Mouse (Mus musculus): ENCODE measurements around the gene Gm21988. TPM values are rescaled to one million over a fixed set of nuclear protein-coding genes. Genes with fewer than 3 reads are reported as not detected.

Gm21988 gene
- polyA plus RNA-seq (2015; fragmentation: Nextera tagmentation; extraction: Ambion mirVana), result 6.5 and 7.1 TPM in 2 replicates

DNA sequence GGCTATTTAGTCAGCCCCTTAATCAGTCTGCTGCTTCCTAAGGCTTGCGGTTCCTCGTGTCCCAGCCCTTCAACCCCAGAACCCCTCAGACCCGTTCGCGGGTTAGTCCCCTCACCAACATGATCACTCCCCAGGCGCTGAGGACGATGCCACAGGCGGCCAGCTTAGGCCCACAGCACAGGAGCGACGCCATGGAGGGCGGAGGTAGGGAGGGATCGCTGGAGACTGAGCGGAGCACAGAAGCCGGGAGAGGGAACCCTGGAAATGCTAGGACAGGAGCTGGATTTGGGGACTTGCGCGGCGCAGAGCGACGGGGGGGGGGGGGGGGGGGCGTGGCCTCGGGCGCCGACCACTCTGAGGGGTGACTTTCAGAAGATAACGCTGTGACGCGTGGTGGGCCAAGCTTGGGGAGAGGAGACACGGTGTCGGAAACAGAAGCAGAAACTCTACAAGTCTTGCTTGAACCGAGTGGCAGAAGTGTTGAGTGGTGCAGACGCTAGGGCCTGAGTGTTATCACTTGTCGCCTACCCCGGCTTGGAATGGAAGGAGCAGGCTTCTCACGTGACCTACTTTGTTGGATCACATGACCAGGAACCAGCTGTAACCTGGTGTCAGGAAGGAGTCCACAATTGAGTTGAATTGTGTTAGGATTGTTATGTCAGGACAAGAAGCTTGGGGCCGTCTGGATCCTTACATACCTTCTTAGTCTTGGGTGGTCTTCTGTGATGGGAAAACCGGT, at the start of gene Gm21988, which contains the start of gene Rnasek:
TSS of gene Gm21988 (minus strand) at position 290 of the 739 bp plus-strand sequence.
TSS of gene Rnasek (minus strand) at position 302 of the 739 bp plus-strand sequence.
- H3K4me3 ChIP-seq (replicated peaks), result peak within 1 kb of the TSS; percentile 95
- peak within 1 kb of the TSS; percentile 96 for H3K27ac ChIP-seq
- no peaks in the 10 kb centered on the region for H3K9me3 ChIP-seq (replicated peaks)
- DNase-seq (peak; percentile 76), ATAC-seq (ENCODE audit: low read depth) (peak; percentile 15)
- peaks cover 42% of the 10 kb centered on the region for H3K4me1 ChIP-seq (replicated peaks)
- peak within 1 kb of the TSS; percentile 97 for H3K9ac ChIP-seq
- peaks cover 3% of the 10 kb centered on the region; the same call in 1 of the 2 replicates for H3K27me3 ChIP-seq
- H3K36me3 ChIP-seq, result peaks cover 15% of the 10 kb centered on the region
- H3K4me2 ChIP-seq, result peak within 1 kb of the TSS; percentile 95
- under 1% methylated on average over 31 of the region's 35 CpGs for WGBS (ENCODE audit: insufficient replicate concordance)

- H3K36me3 ChIP-seq, result no peaks in the 10 kb centered on the region
- H3K4me1 ChIP-seq (replicated peaks), result no peaks in the 10 kb centered on the region
- no peaks in the 10 kb centered on the region for H3K9me3 ChIP-seq (replicated peaks)
- no peak for DNase-seq
- H3K9ac ChIP-seq, result no peak overlapping the region
- H3K4me3 ChIP-seq (replicated peaks), result no peak overlapping the region
- ATAC-seq (ENCODE audit: low read depth), result no peak
- no peaks in the 10 kb centered on the region for H3K27me3 ChIP-seq
- H3K4me2 ChIP-seq, result no peak overlapping the region
- WGBS (ENCODE audit: insufficient replicate concordance), result 47% methylated on average over 6 of the region's 6 CpGs
- H3K27ac ChIP-seq, result no peak overlapping the region
Measured at GRCm38 (mm10) chr11:70289236-70289635, 49.6 kb upstream of the Gm21988 start.

DNA sequence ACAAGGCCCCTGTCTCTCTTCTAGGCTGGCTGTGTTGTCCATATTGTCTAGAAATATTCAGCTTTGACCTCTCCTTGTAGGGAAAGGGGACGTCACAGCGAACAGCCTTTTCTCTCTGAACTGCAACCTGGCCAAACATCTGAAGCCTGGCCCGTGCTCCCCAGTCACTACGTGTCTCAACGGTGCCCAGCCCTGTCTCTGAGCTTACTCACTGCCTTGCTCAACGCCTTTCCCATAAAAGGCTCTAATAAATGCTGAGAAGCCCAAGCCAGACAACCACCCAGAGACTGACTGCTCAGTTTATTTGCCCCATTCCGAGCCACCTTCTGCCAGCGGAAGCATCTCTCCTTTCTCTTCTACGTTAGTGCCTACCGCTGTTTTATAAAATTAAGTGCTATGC, 48.5 kb upstream of the Gm21988 start:
- Histone ChIP-seq H3K4me2 (no peak overlapping the region), H3K4me3 (replicated peaks) (no peak overlapping the region), H3K9ac (no peak overlapping the region), H3K27ac (no peak overlapping the region), H3K9me3 (replicated peaks) (no peaks in the 10 kb centered on the region), H3K36me3 (no peaks in the 10 kb centered on the region), H3K27me3 (no peaks in the 10 kb centered on the region), H3K4me1 (replicated peaks) (no peaks in the 10 kb centered on the region)
- 74% methylated on average over 10 of the region's 10 CpGs for WGBS (ENCODE audit: insufficient replicate concordance)
- no peak for DNase-seq
- ATAC-seq (ENCODE audit: low read depth), result no peak

GRCm38 (mm10) chr11:70285686-70286085, 46.1 kb upstream of the Gm21988 start:
- H3K4me3 ChIP-seq (replicated peaks), result no peak overlapping the region
- no peak overlapping the region for H3K4me2 ChIP-seq
- H3K27me3 ChIP-seq, result no peaks in the 10 kb centered on the region
- no peaks in the 10 kb centered on the region for H3K36me3 ChIP-seq
- H3K27ac ChIP-seq, result no peak overlapping the region
- no peaks in the 10 kb centered on the region for H3K4me1 ChIP-seq (replicated peaks)
- 55% methylated on average over 5 of the region's 5 CpGs for WGBS (ENCODE audit: insufficient replicate concordance)
- no peak overlapping the region for H3K9ac ChIP-seq
- no peak for DNase-seq
- ATAC-seq (ENCODE audit: low read depth), result no peak
- H3K9me3 ChIP-seq (replicated peaks), result no peaks in the 10 kb centered on the region

DNA sequence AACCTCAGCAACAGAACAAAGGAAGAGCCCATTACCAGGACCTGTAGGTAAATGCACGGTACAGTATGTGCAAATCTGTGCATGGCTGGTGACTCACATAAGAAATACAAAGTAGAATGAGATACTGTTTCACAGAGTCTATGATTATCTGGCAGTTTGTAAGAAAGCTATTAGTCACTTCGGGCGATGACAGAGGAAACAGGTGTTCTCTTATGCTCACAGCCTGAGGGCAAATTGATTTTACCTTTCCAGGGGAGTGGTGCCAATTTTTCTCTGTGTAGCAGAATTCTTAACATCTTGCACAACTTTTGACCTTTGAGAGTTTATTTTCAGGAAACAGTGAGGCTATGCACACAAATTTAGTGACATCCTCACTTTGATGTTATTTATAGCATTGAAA, 45.1 kb upstream of the Gm21988 start:
- Histone ChIP-seq H3K36me3 (no peaks in the 10 kb centered on the region), H3K9me3 (replicated peaks) (no peaks in the 10 kb centered on the region), H3K27me3 (no peaks in the 10 kb centered on the region), H3K9ac (no peak overlapping the region), H3K4me3 (replicated peaks) (no peak overlapping the region), H3K27ac (no peak overlapping the region), H3K4me2 (no peak overlapping the region), H3K4me1 (replicated peaks) (peaks cover 3% of the 10 kb centered on the region; the same call in 1 of the 2 replicates)
- ATAC-seq (ENCODE audit: low read depth) (no peak), DNase-seq (no peak)
- WGBS (ENCODE audit: insufficient replicate concordance), result 47% methylated on average over 3 of the region's 3 CpGs

DNA sequence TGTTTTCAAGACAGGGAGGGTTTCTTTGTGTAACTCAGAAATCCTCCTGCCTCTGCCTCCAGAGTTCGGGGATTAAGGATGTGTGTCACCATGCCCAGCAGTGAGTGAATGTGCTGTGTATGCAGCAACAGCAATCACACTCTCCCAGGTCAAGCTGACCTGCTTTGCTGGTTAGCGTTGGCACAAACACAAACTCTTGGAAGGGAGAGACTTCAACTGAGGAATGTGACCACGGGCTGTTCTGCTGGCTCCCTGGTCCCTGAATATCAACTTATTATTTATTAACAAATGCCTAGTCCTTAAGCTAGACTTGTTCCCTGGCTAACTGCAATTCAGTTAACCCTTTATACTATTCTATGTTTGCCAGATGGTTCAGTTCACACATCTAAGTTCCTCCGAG, 44.0 kb upstream of the Gm21988 start:
- Histone ChIP-seq H3K4me2 (no peak overlapping the region), H3K27me3 (no peaks in the 10 kb centered on the region), H3K27ac (no peak overlapping the region), H3K4me1 (replicated peaks) (peaks cover 3% of the 10 kb centered on the region; the same call in 1 of the 2 replicates), H3K9ac (no peak overlapping the region), H3K4me3 (replicated peaks) (no peak overlapping the region), H3K9me3 (replicated peaks) (no peaks in the 10 kb centered on the region), H3K36me3 (no peaks in the 10 kb centered on the region)
- DNase-seq (no peak), ATAC-seq (ENCODE audit: low read depth) (no peak)
- WGBS (ENCODE audit: insufficient replicate concordance), result 58% methylated on average over 4 of the region's 4 CpGs

DNA sequence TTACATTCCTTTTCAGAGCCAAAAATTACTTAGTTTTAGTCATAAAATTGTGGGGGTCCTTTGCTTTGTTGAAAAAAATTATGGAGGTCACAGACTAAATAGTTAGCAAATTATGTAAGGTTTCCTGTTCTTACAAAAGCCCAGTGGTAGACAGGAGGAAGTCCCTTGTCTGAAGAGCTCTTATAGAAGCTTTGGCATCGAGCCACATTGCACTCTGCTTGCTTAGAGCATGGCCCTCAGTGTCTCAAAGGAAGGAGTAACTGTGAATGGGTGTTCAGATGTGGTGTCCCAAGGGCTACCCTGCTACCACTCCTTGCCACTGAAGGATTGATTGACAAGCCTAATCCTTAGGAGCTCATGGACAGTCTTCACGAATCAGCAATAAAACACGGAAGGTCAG, 40.8 kb upstream of the Gm21988 start:
- DNase-seq (no peak), ATAC-seq (ENCODE audit: low read depth) (no peak)
- Histone ChIP-seq H3K27me3 (no peaks in the 10 kb centered on the region), H3K4me1 (replicated peaks) (peaks cover 3% of the 10 kb centered on the region; the same call in 1 of the 2 replicates), H3K9me3 (replicated peaks) (no peaks in the 10 kb centered on the region), H3K36me3 (no peaks in the 10 kb centered on the region), H3K4me3 (replicated peaks) (no peak overlapping the region), H3K4me2 (no peak overlapping the region), H3K27ac (no peak overlapping the region), H3K9ac (no peak overlapping the region)
- 45% methylated on average over 3 of the region's 3 CpGs for WGBS (ENCODE audit: insufficient replicate concordance)

- DNase-seq (no peak), ATAC-seq (ENCODE audit: low read depth) (no peak)
- WGBS (ENCODE audit: insufficient replicate concordance), result 72% methylated on average over 3 of the region's 3 CpGs
- no peak overlapping the region for H3K4me3 ChIP-seq (replicated peaks)
- H3K27me3 ChIP-seq, result no peaks in the 10 kb centered on the region
- no peaks in the 10 kb centered on the region for H3K9me3 ChIP-seq (replicated peaks)
- H3K4me1 ChIP-seq (replicated peaks), result peaks cover 3% of the 10 kb centered on the region; the same call in 1 of the 2 replicates
- no peak overlapping the region for H3K4me2 ChIP-seq
- no peaks in the 10 kb centered on the region for H3K36me3 ChIP-seq
- no peak overlapping the region for H3K27ac ChIP-seq
- no peak overlapping the region for H3K9ac ChIP-seq
Measured at GRCm38 (mm10) chr11:70278961-70279360, 39.3 kb upstream of the Gm21988 start.

- 70% methylated on average over 7 of the region's 7 CpGs for WGBS (ENCODE audit: insufficient replicate concordance)
Measured at GRCm38 (mm10) chr11:70271641-70272040, 32.0 kb upstream of the Gm21988 start.

GRCm38 (mm10) chr11:70266405-70266804, 26.8 kb upstream of the Gm21988 start:
- no peak overlapping the region for H3K4me2 ChIP-seq
- H3K4me1 ChIP-seq (replicated peaks), result no peaks in the 10 kb centered on the region
- H3K27ac ChIP-seq, result no peak overlapping the region
- H3K4me3 ChIP-seq (replicated peaks), result no peak overlapping the region
- no peaks in the 10 kb centered on the region for H3K36me3 ChIP-seq
- DNase-seq, result no peak
- no peaks in the 10 kb centered on the region for H3K27me3 ChIP-seq
- ATAC-seq (ENCODE audit: low read depth), result no peak
- no peaks in the 10 kb centered on the region for H3K9me3 ChIP-seq (replicated peaks)
- no peak overlapping the region for H3K9ac ChIP-seq
- 70% methylated on average over 1 of the region's 1 CpGs for WGBS (ENCODE audit: insufficient replicate concordance)

More at GRCm38 (mm10) chr11:70271641-70272040, 32.0 kb upstream of the Gm21988 start:
- no peaks in the 10 kb centered on the region for H3K27me3 ChIP-seq
- H3K4me2 ChIP-seq, result no peak overlapping the region
- H3K9ac ChIP-seq, result no peak overlapping the region
- no peak for ATAC-seq (ENCODE audit: low read depth)
- no peak overlapping the region for H3K27ac ChIP-seq
- DNase-seq, result no peak
- H3K36me3 ChIP-seq, result no peaks in the 10 kb centered on the region
- no peaks in the 10 kb centered on the region for H3K4me1 ChIP-seq (replicated peaks)
- no peak overlapping the region for H3K4me3 ChIP-seq (replicated peaks)
- H3K9me3 ChIP-seq (replicated peaks), result no peaks in the 10 kb centered on the region

DNA sequence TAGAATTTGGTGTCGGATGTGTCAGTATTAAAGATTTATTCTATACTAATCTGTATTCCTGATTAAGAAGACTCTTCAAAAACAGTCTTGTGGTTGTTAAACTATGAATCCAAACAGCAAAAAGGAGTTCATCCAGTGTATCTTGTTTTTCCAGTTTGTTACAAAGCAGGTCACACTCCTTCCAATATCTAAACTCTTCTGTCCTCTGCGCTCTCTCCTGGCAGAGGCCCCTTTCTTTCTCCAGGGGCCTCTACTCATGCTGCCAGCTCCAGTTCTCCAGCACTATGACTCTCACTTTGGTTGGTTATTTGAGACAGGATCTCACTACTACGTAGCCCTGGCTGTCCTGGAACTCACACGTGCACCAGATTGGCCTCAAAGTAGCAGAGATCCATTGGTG, 26.2 kb upstream of the Gm21988 start:
- no peaks in the 10 kb centered on the region for H3K9me3 ChIP-seq (replicated peaks)
- H3K27ac ChIP-seq, result no peak overlapping the region
- DNase-seq (no peak), ATAC-seq (ENCODE audit: low read depth) (no peak)
- no peaks in the 10 kb centered on the region for H3K27me3 ChIP-seq
- no peak overlapping the region for H3K9ac ChIP-seq
- no peak overlapping the region for H3K4me2 ChIP-seq
- no peaks in the 10 kb centered on the region for H3K4me1 ChIP-seq (replicated peaks)
- H3K4me3 ChIP-seq (replicated peaks), result no peak overlapping the region
- 56% methylated on average over 4 of the region's 4 CpGs for WGBS (ENCODE audit: insufficient replicate concordance)
- no peaks in the 10 kb centered on the region for H3K36me3 ChIP-seq

DNA sequence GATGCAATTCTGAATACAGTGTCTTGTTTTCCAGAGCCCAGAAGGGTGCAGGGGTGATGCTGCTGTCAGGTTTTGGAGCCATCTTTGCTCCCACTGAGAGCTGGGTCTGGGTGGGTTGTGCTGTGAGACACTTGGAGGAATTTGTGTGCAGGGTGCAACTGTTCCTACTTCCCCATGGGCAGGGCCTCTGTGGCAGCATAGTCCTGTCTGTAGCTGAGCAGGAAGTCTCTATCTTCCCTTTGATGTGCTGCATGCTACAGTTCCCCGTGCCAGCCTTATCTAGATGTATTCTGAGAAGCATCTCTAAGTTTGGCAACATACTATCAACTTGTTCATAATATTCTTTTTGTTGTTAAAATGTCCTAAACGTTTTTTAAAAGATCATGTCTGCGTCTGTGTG, 25.6 kb upstream of the Gm21988 start:
- no peaks in the 10 kb centered on the region for H3K36me3 ChIP-seq
- no peaks in the 10 kb centered on the region for H3K27me3 ChIP-seq
- no peaks in the 10 kb centered on the region for H3K4me1 ChIP-seq (replicated peaks)
- no peak overlapping the region for H3K9ac ChIP-seq
- H3K4me3 ChIP-seq (replicated peaks), result no peak overlapping the region
- ATAC-seq (ENCODE audit: low read depth) (no peak), DNase-seq (no peak)
- no peaks in the 10 kb centered on the region for H3K9me3 ChIP-seq (replicated peaks)
- no peak overlapping the region for H3K27ac ChIP-seq
- H3K4me2 ChIP-seq, result no peak overlapping the region
- 26% methylated on average over 3 of the region's 3 CpGs for WGBS (ENCODE audit: insufficient replicate concordance)

Measured in liver, embryonic 13.5 days (tissue).